Mouse (Mus musculus) cerebellum, postnatal 36 days (tissue): ENCODE data around the gene 4921517D22Rik.

Source experiments
- DNase-seq, 2 experiments: peaks; one replicate each; pipeline ENCODE4 v3.0.0; 2021 to 2022; ENCODE audit warnings: mixed read lengths in 2 of 2

The 4921517D22Rik gene

GRCm38 (mm10) chr13:59656975-59657388, 36.9 kb downstream of the 4921517D22Rik start:
- DNase-seq, result no peak

DNA sequence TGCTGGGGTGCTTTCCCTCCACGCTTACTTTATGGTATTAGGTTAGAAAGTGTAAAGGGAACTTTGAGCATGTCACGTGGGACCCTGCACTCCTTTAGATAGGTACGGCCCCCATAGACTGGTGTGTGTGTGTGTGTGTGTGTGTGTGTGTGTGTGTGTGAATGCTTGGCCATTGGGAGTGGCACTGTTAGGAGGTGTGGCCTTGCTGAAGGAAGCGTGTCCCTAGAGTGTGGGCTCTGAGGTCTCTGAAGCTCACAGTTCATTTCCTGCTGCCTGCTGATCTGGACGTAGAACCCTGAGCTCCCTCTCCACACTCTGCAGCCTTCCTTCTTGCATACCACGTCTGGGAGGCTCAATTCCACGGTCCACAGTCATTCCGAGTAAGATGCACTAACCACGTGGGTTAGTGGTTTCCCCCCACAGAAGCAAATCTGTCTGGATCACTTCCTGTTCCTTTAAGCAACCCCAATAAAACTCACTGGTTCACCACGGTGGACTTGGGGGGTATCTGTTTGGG, 37.5 kb downstream of the 4921517D22Rik start:
- DNase-seq, result no peak

DNA sequence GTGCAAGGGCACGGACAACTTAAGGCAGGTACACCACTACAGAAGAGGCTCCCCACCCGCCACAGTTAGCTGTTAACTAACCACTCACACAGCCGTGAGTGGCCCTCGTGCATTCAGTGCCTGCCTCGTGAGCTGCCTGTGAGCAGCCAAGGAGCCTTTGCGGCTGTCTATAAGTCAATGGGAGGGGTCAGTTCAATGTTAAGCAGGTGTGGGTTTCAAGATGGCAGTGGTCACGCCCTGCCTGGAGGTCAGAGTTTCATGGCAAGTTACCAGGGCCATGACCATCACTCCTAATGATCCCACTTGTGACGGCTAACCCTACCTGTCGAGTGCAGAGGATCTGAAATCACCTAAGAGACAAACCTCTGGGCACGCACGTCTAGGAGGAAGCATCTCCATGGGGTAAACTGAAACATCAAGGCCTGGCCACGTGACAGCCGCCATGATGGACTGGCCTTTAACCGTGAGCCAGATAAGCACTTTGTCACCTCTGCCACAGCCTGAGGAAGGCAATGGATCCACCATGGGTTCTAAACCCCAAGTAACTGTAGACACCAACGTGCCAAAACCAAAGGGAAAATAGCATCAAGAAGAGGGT, 38.1 kb downstream of the 4921517D22Rik start:
- no peak for DNase-seq

DNA sequence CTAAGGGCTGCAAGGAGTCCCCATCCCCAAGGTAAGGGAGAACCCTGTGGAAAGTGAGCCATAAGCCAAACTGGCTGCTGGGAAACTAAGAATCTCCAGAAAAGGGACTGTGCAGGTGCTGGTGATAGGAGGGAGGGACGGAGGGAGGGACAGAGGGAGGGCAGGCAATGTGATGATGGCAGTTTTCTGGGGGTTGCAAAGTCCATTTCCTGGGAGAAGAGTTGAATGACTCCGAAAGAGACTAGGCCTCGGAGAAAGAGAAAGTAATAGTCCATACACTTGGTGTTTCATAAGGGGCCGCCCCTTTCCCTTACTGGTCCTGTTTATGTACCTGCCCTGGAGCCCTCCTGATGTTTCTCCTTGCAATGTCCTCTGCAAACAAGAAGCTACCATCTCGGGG, 39.4 kb downstream of the 4921517D22Rik start:
- no peak for DNase-seq

DNA sequence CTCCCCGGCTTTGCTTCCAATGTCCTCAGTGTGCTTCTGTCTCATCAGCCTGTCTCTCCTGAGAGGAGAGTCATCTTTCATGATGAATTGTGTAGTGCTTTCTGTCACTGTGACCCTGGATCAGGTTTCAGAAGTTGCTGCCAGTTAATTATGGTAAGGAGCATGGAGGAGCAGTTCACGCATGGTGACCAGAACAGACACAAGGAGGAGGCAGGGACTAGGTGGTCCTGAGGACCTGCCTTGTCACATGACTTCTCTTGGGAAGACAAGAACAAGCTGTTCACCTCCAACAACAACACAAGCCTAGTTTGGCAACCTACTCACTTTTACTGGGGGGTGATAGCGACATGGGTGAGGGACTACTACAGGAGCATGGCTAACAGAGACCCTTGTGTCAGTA, 40.8 kb downstream of the 4921517D22Rik start:
- DNase-seq, result no peak

- DNase-seq, result no peak
These were observed 41.3 kb downstream of the 4921517D22Rik start for GRCm38 (mm10) chr13:59652651-59653050.

- no peak for DNase-seq
These were observed 44.1 kb downstream of the 4921517D22Rik start for GRCm38 (mm10) chr13:59649781-59650180.

DNA sequence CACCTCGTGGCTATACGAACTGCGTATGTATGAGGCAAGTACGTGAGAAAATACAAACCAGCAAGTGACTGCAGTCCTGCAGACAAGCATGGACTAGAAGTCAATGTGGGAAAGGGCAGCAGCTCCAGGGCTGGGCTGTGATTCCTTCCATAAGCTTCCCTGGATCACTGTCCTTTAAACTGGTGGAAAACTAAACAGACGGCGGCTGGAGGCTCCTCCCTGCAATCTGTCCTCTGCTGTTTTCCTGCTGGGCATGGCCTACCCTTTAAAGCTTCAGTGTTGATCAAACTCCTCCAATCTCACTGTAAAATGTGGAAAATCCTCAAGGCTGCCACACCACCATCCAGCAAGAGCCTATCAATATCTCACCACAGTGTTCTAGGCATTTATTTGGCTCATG, 45.3 kb downstream of the 4921517D22Rik start:
- peak; percentile 68 to 70 for DNase-seq

DNA sequence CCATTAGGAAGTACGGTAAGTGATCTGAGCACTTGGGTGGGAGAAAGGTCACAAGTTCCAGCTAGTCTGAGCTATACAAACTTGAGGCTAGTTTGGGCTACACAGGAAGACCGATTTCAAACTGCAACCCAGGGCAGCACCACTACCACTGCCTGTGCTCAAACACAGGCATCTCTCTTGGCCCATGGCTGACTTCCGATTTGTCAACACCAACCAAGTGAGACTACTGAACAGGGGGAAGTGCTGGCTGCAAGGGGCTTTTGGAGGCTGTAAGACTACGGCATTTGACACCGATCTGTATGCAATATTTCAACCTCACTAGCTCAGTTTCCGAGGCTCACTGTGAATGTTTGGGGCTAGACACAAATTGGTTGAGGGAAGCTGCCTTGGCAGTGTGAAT, 46.4 kb downstream of the 4921517D22Rik start:
- DNase-seq, result no peak

GRCm38 (mm10) chr13:59646674-59647244, 47.1 kb downstream of the 4921517D22Rik start:
- no peak for DNase-seq

- no peak for DNase-seq
These were observed 48.4 kb downstream of the 4921517D22Rik start for GRCm38 (mm10) chr13:59645491-59645890.

GRCm38 (mm10) chr13:59642818-59643217, 51.1 kb downstream of the 4921517D22Rik start:
- DNase-seq, result no peak

GRCm38 (mm10) chr13:59640178-59640440, 53.8 kb downstream of the 4921517D22Rik start:
- DNase-seq, result peak in 1 of 2 experiments; percentile 90

- DNase-seq, result peak; percentile 76 to 86
These were observed 54.3 kb downstream of the 4921517D22Rik start for GRCm38 (mm10) chr13:59639368-59640177.

DNA sequence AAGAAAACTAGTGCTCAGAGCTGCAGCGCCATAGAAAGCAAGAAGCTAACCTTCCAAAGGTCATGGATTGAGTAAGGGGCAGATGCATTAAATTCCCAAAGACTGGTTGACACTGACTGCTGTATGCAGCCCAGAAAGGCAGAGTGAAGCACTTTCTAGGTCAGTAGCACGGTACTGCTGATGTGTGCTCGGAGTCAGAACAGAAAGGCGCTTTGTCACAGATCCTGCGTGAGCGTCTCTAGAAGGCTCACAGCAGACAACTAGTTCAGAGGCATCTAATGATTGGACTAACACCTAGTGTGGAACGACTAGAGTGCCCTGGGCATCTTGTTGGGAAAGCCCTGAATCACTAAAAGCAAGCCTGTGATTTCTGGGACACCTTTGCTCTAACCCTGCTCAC, 56.1 kb downstream of the 4921517D22Rik start:
- no peak for DNase-seq
